Mouse (Mus musculus) central nervous system, embryonic 14 days (tissue): ENCODE data around the gene Hacl1. TPM values are rescaled to one million over a fixed set of nuclear protein-coding genes. Genes with fewer than 3 reads are reported as not detected.

Source experiments
- polyA plus RNA-seq: library from polyadenylated mRNA; depleted of rRNA; stranded (reverse); fragments of >200 nt; gene quantifications from 2 replicates; pipeline ENCODE4 v1.2.3, GENCODE M21; 2012; rRNA removed

Gene Hacl1
- 11.3 and 12.8 TPM in 2 replicates for polyA plus RNA-seq

GRCm38 (mm10) chr14:31640890-31641505, at the start of gene Hacl1, which contains the start of gene Btd:
Gene Hacl1 (minus strand): TSS chr14:31641286.
Gene Btd (plus strand): TSS chr14:31641028.

GRCm38 (mm10) chr14:31640346-31640889, 668 bp downstream of the Hacl1 start, which contains the start of gene Gm49387:
Gene Gm49387 (minus strand): TSS chr14:31640878.

DNA sequence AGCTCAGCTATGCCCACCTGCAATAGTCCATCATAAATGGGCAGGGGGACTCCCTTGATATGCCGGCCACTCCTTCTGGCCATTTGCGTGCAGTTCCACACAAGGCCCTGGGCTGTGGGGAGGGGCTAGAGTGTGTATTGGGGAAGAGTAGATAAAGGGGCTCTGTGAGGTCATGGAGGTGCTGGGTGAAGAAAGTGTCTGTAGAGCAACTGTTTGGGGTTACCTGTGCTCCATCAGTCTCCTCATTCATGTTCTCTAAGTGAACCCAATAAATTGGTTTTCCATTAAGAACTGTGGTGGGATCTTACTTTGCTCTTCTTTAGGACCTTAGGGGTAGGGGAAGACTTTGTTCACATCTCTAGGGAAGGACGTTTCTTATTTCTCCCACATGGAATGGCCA, 49.8 kb downstream of the Hacl1 start, which contains the start of gene Colq:
Gene Colq (minus strand): TSS at position 101 of the 400 bp plus-strand sequence.

Other genes with a start within 250 kb of the Hacl1 start
- gene Sh3bp5, start 205.2 kb downstream of the Hacl1 start, polyA plus RNA-seq, result 141 and 143 TPM in 2 replicates
- 21.2 and 22.8 TPM in 2 replicates for gene Eaf1, start 146.9 kb downstream of the Hacl1 start, polyA plus RNA-seq
- 26.0 and 27.9 TPM in 2 replicates for gene Mettl6, start 146.2 kb downstream of the Hacl1 start, polyA plus RNA-seq
- gene Colq, start 49.9 kb downstream of the Hacl1 start, polyA plus RNA-seq, result 0.11 and 0.91 TPM in 2 replicates
- gene Gm49387, start 408 bp downstream of the Hacl1 start, polyA plus RNA-seq, result not detected in 2 replicates
- gene Btd, start 258 bp downstream of the Hacl1 start, polyA plus RNA-seq, result 26.0 and 32.3 TPM in 2 replicates
- 22.7 and 23.4 TPM in 2 replicates for gene Ankrd28, start 189.4 kb upstream of the Hacl1 start, polyA plus RNA-seq